Mouse (Mus musculus): ENCODE measurements around the gene Lrrc9. TPM values are rescaled to one million over a fixed set of nuclear protein-coding genes. Genes with fewer than 3 reads are reported as not detected.

The Lrrc9 gene
- total and polyA plus RNA-seq, 3 experiments, result 0.08 to 0.14 (median 0.10) TPM

DNA sequence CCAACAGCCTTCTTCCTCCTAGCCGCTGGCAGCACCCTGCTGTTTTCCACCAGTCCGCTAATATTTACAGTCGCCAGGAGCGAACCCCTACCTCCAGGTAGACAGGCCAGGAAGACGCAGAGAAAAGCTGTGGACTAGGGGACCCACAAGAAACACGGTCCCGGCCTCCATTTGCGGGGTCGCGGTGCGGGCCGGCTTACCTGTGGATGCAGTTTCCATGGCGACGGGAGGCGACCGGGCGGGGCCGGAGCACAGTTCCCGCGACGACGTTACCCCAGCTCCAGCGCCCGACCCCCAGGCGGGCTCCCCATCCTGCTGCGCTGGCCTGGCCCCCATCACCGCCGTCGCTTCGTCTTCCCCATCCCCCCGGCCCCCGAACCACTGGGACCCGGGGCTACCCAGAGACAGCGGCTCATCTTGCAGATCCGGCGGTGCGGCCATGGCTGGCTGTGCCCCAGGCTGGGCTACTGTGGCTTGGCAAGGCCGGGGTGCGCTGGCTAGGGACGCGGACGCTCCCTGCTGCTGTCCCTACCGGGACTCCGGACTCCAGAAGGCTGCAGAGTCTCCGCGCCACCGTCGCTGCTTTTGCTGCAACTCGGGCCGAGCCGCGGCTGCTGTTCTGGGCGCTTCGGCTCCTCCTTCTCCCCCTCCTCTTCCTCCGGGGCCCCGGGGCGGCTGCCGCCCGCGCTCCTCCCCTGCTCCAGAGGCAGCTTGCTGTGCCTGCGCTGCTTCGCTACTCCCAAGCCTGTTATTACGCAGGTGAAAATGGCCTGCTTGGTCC, 33.4 kb upstream of the Lrrc9 start:
- TF ChIP-seq EP300 (IDR thresholded peaks at IDR 0.05; ENCODE audit: insufficient read depth, low read depth, low read length) (no peak), CTCF (IDR thresholded peaks at IDR 0.05) (no peak), POLR2A (IDR thresholded peaks at IDR 0.05; ENCODE audit: insufficient read depth, low read depth, low read length) (no peak)

DNA sequence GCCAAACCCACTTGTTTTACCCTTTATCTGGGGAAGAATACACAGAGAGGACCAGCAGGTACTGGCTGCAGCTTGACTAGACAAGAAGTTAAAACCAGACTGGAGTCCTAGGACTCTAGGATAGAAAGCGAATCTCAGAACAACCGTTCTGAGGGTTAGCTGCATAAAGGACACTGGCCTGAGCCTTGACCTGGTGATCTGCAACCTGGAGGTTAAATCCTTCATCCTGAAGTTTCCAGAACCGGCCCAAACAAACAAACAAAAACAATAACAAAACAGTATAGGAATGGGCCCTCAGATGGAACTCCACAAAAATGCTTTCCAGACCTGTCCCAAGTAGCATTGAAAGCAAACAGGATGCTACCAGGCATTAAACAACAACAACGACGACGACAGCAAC, 32.7 kb upstream of the Lrrc9 start, which contains the start of gene Rtn1:
Gene Rtn1, minus strand, starts transcription at position 101 of the 400 bp plus-strand sequence.
- no peak for DNase-seq
- peak within 1 kb of the TSS; percentile 65 for H3K9ac ChIP-seq (ENCODE audit: low read depth, low read length)
- H3K27me3 ChIP-seq (ENCODE audit: control insufficient read depth, insufficient read depth, low read length), result peaks cover 6% of the 10 kb centered on the region
- H3K36me3 ChIP-seq (ENCODE audit: control insufficient read depth, insufficient read depth, low read length), result no peaks in the 10 kb centered on the region
- WGBS, result 54% methylated on average over 6 of the region's 6 CpGs
- TF ChIP-seq CTCF (IDR thresholded peaks at IDR 0.05) (no peak), EP300 (IDR thresholded peaks at IDR 0.05; ENCODE audit: insufficient read depth, low read depth, low read length) (no peak), POLR2A (IDR thresholded peaks at IDR 0.05; ENCODE audit: insufficient read depth, low read depth, low read length) (no peak)
- H3K4me1 ChIP-seq (ENCODE audit: control insufficient read depth, insufficient read depth, low read length), result peaks cover 1% of the 10 kb centered on the region; the same call in 1 of the 2 replicates
- peak within 1 kb of the TSS; percentile 54 for H3K4me3 ChIP-seq
- no peak within 1 kb of the TSS for H3K27ac ChIP-seq
- intact Hi-C loops (cut with DNase I), result no loop called here
- no peaks in the 10 kb centered on the region for H3K79me2 ChIP-seq (replicated peaks; ENCODE audit: control insufficient read depth, insufficient read depth, low read length)

More for the DNA sequence above, 33.4 kb upstream of the Lrrc9 start:
- 1% methylated on average over 63 of the region's 63 CpGs for WGBS
- H3K4me3 ChIP-seq, result peak overlapping the region; percentile 54
- intact Hi-C loops (cut with DNase I), result no loop called here
- no peaks in the 10 kb centered on the region for H3K79me2 ChIP-seq (replicated peaks; ENCODE audit: control insufficient read depth, insufficient read depth, low read length)
- H3K36me3 ChIP-seq (ENCODE audit: control insufficient read depth, insufficient read depth, low read length), result no peaks in the 10 kb centered on the region
- DNase-seq, result peak; percentile 58 to 73
- H3K27ac ChIP-seq, result no peak overlapping the region
- peak overlapping the region; percentile 65 for H3K9ac ChIP-seq (ENCODE audit: low read depth, low read length)
- H3K27me3 ChIP-seq (ENCODE audit: control insufficient read depth, insufficient read depth, low read length), result peaks cover 6% of the 10 kb centered on the region
- H3K4me1 ChIP-seq (ENCODE audit: control insufficient read depth, insufficient read depth, low read length), result peaks cover 1% of the 10 kb centered on the region; the same call in 1 of the 2 replicates

DNA sequence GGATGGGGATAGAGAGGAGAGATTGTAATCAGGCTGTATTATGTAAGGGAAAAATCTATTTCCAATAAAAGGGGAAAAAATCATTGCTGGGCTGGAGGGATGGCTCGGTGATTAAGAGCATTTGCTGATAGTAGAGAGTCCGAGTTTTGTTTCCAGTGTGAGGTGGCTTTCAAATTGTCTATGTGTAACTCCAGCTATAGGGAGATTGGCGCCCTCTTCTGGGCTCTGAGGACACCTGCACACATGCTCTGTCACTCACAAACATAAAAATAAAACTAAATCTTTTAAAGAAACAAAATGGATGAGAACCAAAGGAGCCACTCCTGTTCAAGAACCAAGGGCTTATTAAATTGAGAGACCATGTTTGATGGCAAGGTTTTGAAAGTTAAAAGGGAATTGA, 23.9 kb upstream of the Lrrc9 start:
- Histone ChIP-seq H3K27ac (no peak overlapping the region), H3K27me3 (ENCODE audit: control insufficient read depth, insufficient read depth, low read length) (no peaks in the 10 kb centered on the region), H3K79me2 (replicated peaks; ENCODE audit: control insufficient read depth, insufficient read depth, low read length) (no peaks in the 10 kb centered on the region), H3K36me3 (ENCODE audit: control insufficient read depth, insufficient read depth, low read length) (no peaks in the 10 kb centered on the region), H3K4me1 (ENCODE audit: control insufficient read depth, insufficient read depth, low read length) (no peaks in the 10 kb centered on the region), H3K4me3 (no peak overlapping the region), H3K9ac (ENCODE audit: low read depth, low read length) (no peak overlapping the region)
- WGBS, result 28% methylated on average over 3 of the region's 3 CpGs
- no peak for DNase-seq
- TF ChIP-seq EP300 (IDR thresholded peaks at IDR 0.05; ENCODE audit: insufficient read depth, low read depth, low read length), result no peak
- TF ChIP-seq POLR2A (IDR thresholded peaks at IDR 0.05; ENCODE audit: insufficient read depth, low read depth, low read length), result no peak
- TF ChIP-seq CTCF (IDR thresholded peaks at IDR 0.05), result peak; percentile 66
- intact Hi-C loops (cut with DNase I), result no loop called here

DNA sequence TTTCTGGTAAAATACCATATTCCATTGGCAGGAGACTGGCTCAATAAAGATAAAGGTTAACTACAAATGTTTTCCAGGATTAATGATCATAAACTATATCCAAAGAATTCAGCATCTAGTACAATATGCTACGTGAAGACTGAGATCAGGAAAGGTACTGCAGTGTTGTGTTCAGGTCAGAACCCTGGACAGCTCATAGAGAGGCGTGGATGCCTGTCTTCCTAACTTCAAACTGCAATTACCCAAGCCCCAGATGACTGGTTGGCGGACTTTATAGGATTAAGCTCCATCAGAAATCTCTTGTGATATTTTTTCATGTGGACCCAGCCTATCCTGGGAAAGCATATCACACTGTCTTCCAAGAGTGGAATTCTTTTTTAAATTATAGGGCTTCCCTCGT, 19.0 kb upstream of the Lrrc9 start:
- 42% methylated on average over 4 of the region's 4 CpGs for WGBS
- DNase-seq, result no peak
- Histone ChIP-seq H3K9ac (ENCODE audit: low read depth, low read length) (no peak overlapping the region), H3K27ac (no peak overlapping the region), H3K79me2 (replicated peaks; ENCODE audit: control insufficient read depth, insufficient read depth, low read length) (no peaks in the 10 kb centered on the region), H3K36me3 (ENCODE audit: control insufficient read depth, insufficient read depth, low read length) (no peaks in the 10 kb centered on the region), H3K4me1 (ENCODE audit: control insufficient read depth, insufficient read depth, low read length) (no peaks in the 10 kb centered on the region), H3K27me3 (ENCODE audit: control insufficient read depth, insufficient read depth, low read length) (no peaks in the 10 kb centered on the region), H3K4me3 (no peak overlapping the region)
- intact Hi-C loops (cut with DNase I), result no loop called here
- TF ChIP-seq EP300 (IDR thresholded peaks at IDR 0.05; ENCODE audit: insufficient read depth, low read depth, low read length) (no peak), POLR2A (IDR thresholded peaks at IDR 0.05; ENCODE audit: insufficient read depth, low read depth, low read length) (no peak), CTCF (IDR thresholded peaks at IDR 0.05) (no peak)

DNA sequence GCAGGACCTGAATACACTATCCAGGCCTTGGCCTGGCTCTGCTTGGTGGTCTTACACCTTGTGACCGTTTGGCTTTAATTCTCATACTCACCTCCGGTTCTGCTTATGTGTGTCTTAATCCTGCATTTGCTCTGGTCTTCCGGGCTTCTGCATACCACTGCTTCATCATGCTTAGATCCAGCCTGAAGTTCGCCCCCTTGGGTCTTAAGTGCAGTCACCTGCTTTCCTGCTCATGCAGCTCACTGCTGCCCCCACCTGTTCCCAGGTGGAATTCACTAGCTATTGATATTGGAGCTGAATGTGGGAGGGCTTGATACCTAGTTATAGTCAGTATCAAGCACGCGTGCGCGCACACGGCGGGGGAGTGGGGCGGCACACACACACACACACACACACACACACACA, 13.9 kb upstream of the Lrrc9 start:
- TF ChIP-seq POLR2A (IDR thresholded peaks at IDR 0.05; ENCODE audit: insufficient read depth, low read depth, low read length) (no peak), EP300 (IDR thresholded peaks at IDR 0.05; ENCODE audit: insufficient read depth, low read depth, low read length) (no peak), CTCF (IDR thresholded peaks at IDR 0.05) (peak; percentile 81)
- Histone ChIP-seq H3K36me3 (ENCODE audit: control insufficient read depth, insufficient read depth, low read length) (no peaks in the 10 kb centered on the region), H3K79me2 (replicated peaks; ENCODE audit: control insufficient read depth, insufficient read depth, low read length) (no peaks in the 10 kb centered on the region), H3K4me3 (no peak overlapping the region), H3K9ac (ENCODE audit: low read depth, low read length) (no peak overlapping the region), H3K4me1 (ENCODE audit: control insufficient read depth, insufficient read depth, low read length) (peaks cover under 1% of the 10 kb centered on the region; the same call in 1 of the 2 replicates), H3K27ac (no peak overlapping the region), H3K27me3 (ENCODE audit: control insufficient read depth, insufficient read depth, low read length) (no peaks in the 10 kb centered on the region)
- intact Hi-C loops (cut with DNase I), result loop anchor here (2.0 kb wide), 1 partner anchor 323 kb away; no protein-coding TSS in a partner anchor
- DNase-seq, result peak; percentile 53 to 74
- WGBS, result 14% methylated on average over 11 of the region's 11 CpGs

DNA sequence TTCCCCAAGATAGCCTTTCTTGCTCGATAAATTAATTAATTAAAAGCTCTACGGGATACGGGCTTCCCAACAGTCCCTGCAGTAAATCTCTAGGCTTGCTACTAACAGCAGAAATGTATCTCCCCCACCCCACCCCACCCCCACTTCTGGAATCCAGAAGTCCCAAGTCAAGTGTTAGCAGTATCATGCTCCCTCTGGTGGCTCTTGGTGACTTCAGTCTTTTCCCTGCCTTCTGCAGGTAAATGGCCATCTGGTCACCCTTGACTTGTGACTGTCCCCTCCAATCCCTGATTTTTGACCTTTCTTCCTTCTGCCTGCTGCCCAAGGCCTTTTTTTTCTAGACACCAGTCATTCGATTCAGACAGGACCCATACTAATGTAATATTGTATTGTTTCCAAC, 9.5 kb upstream of the Lrrc9 start:
- no peaks in the 10 kb centered on the region for H3K27me3 ChIP-seq (ENCODE audit: control insufficient read depth, insufficient read depth, low read length)
- peaks cover 2% of the 10 kb centered on the region for H3K4me1 ChIP-seq (ENCODE audit: control insufficient read depth, insufficient read depth, low read length)
- 79% methylated on average over 4 of the region's 4 CpGs for WGBS
- no peaks in the 10 kb centered on the region for H3K79me2 ChIP-seq (replicated peaks; ENCODE audit: control insufficient read depth, insufficient read depth, low read length)
- TF ChIP-seq POLR2A (IDR thresholded peaks at IDR 0.05; ENCODE audit: insufficient read depth, low read depth, low read length), result no peak
- TF ChIP-seq CTCF (IDR thresholded peaks at IDR 0.05), result peak; percentile 24; the same call in 1 of the 2 replicates
- no peak for TF ChIP-seq EP300 (IDR thresholded peaks at IDR 0.05; ENCODE audit: insufficient read depth, low read depth, low read length)
- DNase-seq, result no peak
- intact Hi-C loops (cut with DNase I), result no loop called here
- no peak overlapping the region for H3K4me3 ChIP-seq
- no peak overlapping the region for H3K9ac ChIP-seq (ENCODE audit: low read depth, low read length)
- no peaks in the 10 kb centered on the region for H3K36me3 ChIP-seq (ENCODE audit: control insufficient read depth, insufficient read depth, low read length)
- H3K27ac ChIP-seq, result no peak overlapping the region

All from heart, adult 2 months (tissue).